Mouse (Mus musculus) kidney, adult 2 months (tissue): ENCODE measurements around the gene Wwc1. TPM values are rescaled to one million over a fixed set of nuclear protein-coding genes. Genes with fewer than 3 reads are reported as not detected.

ENCODE experiments used
- DNase-seq: peaks from one replicate; pipeline ENCODE4 v3.0.0; 2021
- H3K27ac ChIP-seq: fragments of 200-500 bp; 2 replicates; pipeline ENCODE4 v1.5.1; 2012; ENCODE audit warnings: low read depth, low read length, control low read depth, inconsistent platforms; ENCODE audit not compliant: insufficient read depth
- H3K27me3 ChIP-seq: fragments of 200-500 bp; replicated peaks from 2 replicates; pipeline ENCODE4 v1.6.1; 2012; ENCODE audit warnings: mild to moderate bottlenecking, moderate library complexity, low read length, inconsistent platforms; ENCODE audit not compliant: control insufficient read depth, insufficient read depth
- H3K36me3 ChIP-seq: fragments of 200-500 bp; 2 replicates; pipeline ENCODE4 v1.6.1; 2012; ENCODE audit warnings: mild to moderate bottlenecking, moderate library complexity, low read length, inconsistent platforms; ENCODE audit not compliant: control insufficient read depth, insufficient read depth
- H3K4me1 ChIP-seq: fragments of 200-500 bp; 2 replicates; pipeline ENCODE4 v1.6.1; 2011; ENCODE audit warnings: low read length; ENCODE audit not compliant: control insufficient read depth, insufficient read depth
- H3K4me3 ChIP-seq: fragments of 200-500 bp; 2 replicates; pipeline ENCODE4 v1.5.1; 2011; ENCODE audit warnings: mild to moderate bottlenecking, low read depth, low read length, control low read depth; ENCODE audit not compliant: insufficient read depth
- CTCF ChIP-seq: fragments of 200-500 bp; conservative IDR thresholded peaks from 2 replicates; pipeline ENCODE4 v1.5.1; 2011; ENCODE audit warnings: low read depth, mild to moderate bottlenecking, control low read depth, low read length, moderate library complexity, mixed read lengths; ENCODE audit not compliant: insufficient read depth, insufficient read length
- POLR2A ChIP-seq: fragments of 200-500 bp; IDR thresholded peaks from one replicate; pipeline ENCODE4 v1.6.1; 2011; ENCODE audit warnings: low read depth, low read length, control low read depth
- WGBS: fragments of 180-500 bp; shearing (Covaris S2); methylation state at CpG from one replicate; pipeline ENCODE4 v1.1.7; 2018; 5-methylcytosine and 5-hydroxymethylcytosine counted together
- polyA plus RNA-seq: library from polyadenylated mRNA; depleted of rRNA; stranded (reverse); fragments of >200 nt; gene quantifications from 2 replicates; pipeline ENCODE4 v1.2.3, GENCODE M21; 2012; rRNA removed

Gene Wwc1
- polyA plus RNA-seq = 91.9 and 110 TPM in 2 replicates

- TF ChIP-seq CTCF (0 out of 2 replicates have a peak, but pooled peaks have one; percentile 22), POLR2A (no peak)
- peak; percentile 87 for DNase-seq
- Histone ChIP-seq H3K4me3 (peak within 1 kb of the TSS; percentile 91), H3K27me3 (no peaks in the 10 kb centered on the region), H3K27ac (peak within 1 kb of the TSS; percentile 90), H3K4me1 (peaks cover 14% of the 10 kb centered on the region; the same call in 1 of the 2 replicates), H3K36me3 (no peaks in the 10 kb centered on the region)
- 2% methylated on average over 47 of the region's 47 CpGs for WGBS
Measured at GRCm38 (mm10) chr11:35980411-35980917, at the start of gene Wwc1. TSS of gene Wwc1 (minus strand) at chr11:35980527.

GRCm38 (mm10) chr11:36020009-36020408 lies 39.7 kb upstream of the Wwc1 start:
- no peaks in the 10 kb centered on the region for H3K4me1 ChIP-seq
- WGBS = 64% methylated on average over 3 of the region's 3 CpGs
- H3K27me3 ChIP-seq = no peaks in the 10 kb centered on the region
- H3K36me3 ChIP-seq = no peaks in the 10 kb centered on the region
- TF ChIP-seq POLR2A (no peak), CTCF (no peak)
- H3K27ac ChIP-seq = no peak overlapping the region
- no peak for DNase-seq
- H3K4me3 ChIP-seq = no peak overlapping the region

GRCm38 (mm10) chr11:36013179-36013578 lies 32.9 kb upstream of the Wwc1 start:
- Histone ChIP-seq H3K27ac (no peak overlapping the region), H3K4me1 (no peaks in the 10 kb centered on the region), H3K4me3 (no peak overlapping the region), H3K27me3 (no peaks in the 10 kb centered on the region), H3K36me3 (no peaks in the 10 kb centered on the region)
- TF ChIP-seq POLR2A = no peak
- 64% methylated on average over 4 of the region's 4 CpGs for WGBS
- DNase-seq = no peak

DNA sequence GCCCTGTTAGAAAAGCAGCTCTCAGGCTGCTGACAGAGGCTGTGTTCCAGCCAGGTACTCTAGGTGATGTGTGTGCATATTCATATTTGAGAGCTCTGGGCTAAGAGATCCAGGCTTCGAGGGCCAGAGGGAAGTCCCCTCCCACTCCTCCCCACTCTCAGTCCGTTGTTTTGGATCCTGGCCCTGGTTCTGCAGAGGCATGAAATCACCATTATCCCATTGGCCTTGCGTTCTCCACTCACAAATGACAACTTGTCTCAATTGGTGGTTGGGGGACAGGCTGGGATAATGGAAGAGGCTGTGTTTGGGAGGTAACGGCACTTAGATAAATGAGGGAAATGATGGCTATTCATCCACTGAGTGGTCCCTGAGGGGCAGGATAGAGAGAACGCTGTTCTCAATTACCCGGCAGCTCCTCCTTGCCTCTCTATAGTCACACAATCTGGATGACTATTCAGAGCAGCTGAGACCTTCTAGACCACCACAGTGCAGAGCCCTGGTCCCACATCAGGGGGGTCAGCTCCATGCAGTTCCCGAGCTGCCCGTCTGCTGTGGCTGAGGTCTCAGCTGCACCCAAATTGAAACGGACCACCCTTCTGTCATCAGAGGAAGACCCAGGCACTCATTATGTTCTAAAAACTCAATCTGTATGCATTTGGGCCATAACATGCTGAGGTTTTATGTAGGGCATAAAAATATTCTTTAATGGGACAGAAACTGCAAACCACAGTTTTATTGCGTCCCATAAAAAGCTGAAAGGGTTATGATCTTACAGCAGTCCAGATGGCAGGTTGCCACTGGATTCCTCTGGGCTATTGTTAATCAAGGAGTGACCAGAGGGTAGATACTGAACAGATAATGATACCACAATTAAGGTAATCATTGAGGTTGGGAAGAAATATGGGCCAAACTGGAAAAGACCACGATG lies 29.2 kb upstream of the Wwc1 start:
- 55% methylated on average over 11 of the region's 11 CpGs for WGBS
- DNase-seq = no peak

GRCm38 (mm10) chr11:36002900-36003299 lies 22.6 kb upstream of the Wwc1 start:
- DNase-seq = no peak
- 39% methylated on average over 4 of the region's 4 CpGs for WGBS
- Histone ChIP-seq H3K36me3 (no peaks in the 10 kb centered on the region), H3K27me3 (no peaks in the 10 kb centered on the region), H3K4me3 (no peak overlapping the region), H3K27ac (no peak overlapping the region), H3K4me1 (no peaks in the 10 kb centered on the region)
- TF ChIP-seq POLR2A (no peak), CTCF (no peak)

More for the DNA sequence above, 29.2 kb upstream of the Wwc1 start:
- no peak overlapping the region for H3K4me3 ChIP-seq
- no peak for TF ChIP-seq POLR2A
- no peak for TF ChIP-seq CTCF
- H3K27ac ChIP-seq = no peak overlapping the region
- H3K4me1 ChIP-seq = no peaks in the 10 kb centered on the region
- no peaks in the 10 kb centered on the region for H3K27me3 ChIP-seq
- no peaks in the 10 kb centered on the region for H3K36me3 ChIP-seq

DNA sequence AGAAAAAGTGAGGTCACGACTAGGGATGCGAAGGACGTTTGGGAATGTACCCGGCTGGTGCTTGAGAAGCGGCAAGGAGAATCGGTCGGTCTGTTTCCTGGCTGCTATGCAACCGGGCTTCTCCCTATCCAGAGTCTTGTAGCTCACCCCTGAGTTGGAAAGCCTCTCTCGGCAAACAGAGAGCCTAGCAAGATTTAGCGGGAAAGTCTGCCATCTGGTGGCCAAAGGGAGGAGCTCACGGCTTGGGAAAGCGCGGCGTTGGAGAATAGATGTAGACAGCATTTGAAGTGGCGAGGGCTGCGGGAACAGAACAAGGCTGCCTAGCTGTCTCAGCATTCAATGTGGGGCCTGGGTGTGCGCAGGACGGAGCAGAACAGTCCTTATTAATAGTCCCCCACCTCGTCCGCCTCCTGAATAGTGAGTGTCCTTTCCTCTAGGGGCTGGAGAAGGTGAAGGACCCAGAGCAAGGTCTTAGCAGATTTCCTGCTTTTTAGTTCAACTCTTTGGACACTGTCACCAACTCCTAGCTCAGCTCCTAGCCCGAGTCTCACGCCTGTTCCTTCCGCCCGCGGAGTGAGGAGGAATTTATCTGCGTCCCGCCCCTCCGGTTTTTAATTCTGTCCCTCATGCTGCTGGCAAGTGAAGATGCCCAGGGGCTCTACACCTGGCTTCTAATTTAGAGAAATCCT lies 21.1 kb upstream of the Wwc1 start:
- Histone ChIP-seq H3K4me1 (no peaks in the 10 kb centered on the region), H3K27me3 (no peaks in the 10 kb centered on the region), H3K27ac (no peak overlapping the region), H3K36me3 (no peaks in the 10 kb centered on the region), H3K4me3 (0 out of 2 replicates have a peak overlapping the region, but pooled peaks have one; percentile 10)
- TF ChIP-seq CTCF (peak; percentile 90), POLR2A (no peak)
- 5% methylated on average over 28 of the region's 28 CpGs for WGBS
- peak; percentile 91 for DNase-seq
